Mouse (Mus musculus) thymus, adult 2 months (tissue): ENCODE measurements at regions not wholly inside any gene's neighbourhood (a gene's known extent, or its start where the extent isn't known, plus 50 kb on each side); places are given as distances from the start of the nearest gene placed in this dataset.

Experiments used
- DNase-seq: peaks from one replicate; pipeline ENCODE4 v3.0.0; 2021
- H3K27ac ChIP-seq: fragments of 200-500 bp; 2 replicates; pipeline ENCODE4 v1.5.1; 2012; ENCODE audit warnings: low read length, control low read depth; ENCODE audit not compliant: control insufficient read depth, insufficient read depth
- H3K27me3 ChIP-seq: fragments of 200-500 bp; 2 replicates; pipeline ENCODE4 v1.6.1; 2012; ENCODE audit warnings: mild to moderate bottlenecking, low read length, moderate library complexity, mixed read lengths; ENCODE audit not compliant: control insufficient read depth, insufficient read depth
- H3K36me3 ChIP-seq: fragments of 200-500 bp; 2 replicates; pipeline ENCODE4 v1.6.1; 2012; ENCODE audit warnings: mild to moderate bottlenecking, low read length, moderate library complexity; ENCODE audit not compliant: control insufficient read depth, insufficient read depth
- H3K4me1 ChIP-seq: fragments of 200-500 bp; replicated peaks from 2 replicates; pipeline ENCODE4 v1.6.1; 2012; ENCODE audit warnings: low read length; ENCODE audit not compliant: control insufficient read depth, insufficient read depth
- H3K4me3 ChIP-seq: fragments of 200-500 bp; 2 replicates; pipeline ENCODE4 v1.5.1; 2012; ENCODE audit warnings: mild to moderate bottlenecking, low read length, control low read depth, moderate library complexity; ENCODE audit not compliant: control insufficient read depth, insufficient read depth
- CTCF ChIP-seq: fragments of 200-500 bp; IDR thresholded peaks from 2 replicates; pipeline ENCODE4 v1.5.1; 2012; ENCODE audit warnings: mild to moderate bottlenecking, control low read depth, low read length, moderate library complexity, borderline replicate concordance; ENCODE audit not compliant: control insufficient read depth, poor library complexity, insufficient read depth; ENCODE audit errors: extremely low read depth
- POLR2A ChIP-seq: fragments of 200-500 bp; IDR thresholded peaks from 2 replicates; pipeline ENCODE4 v1.6.1; 2012; ENCODE audit warnings: mild to moderate bottlenecking, low read length, control low read depth, moderate library complexity; ENCODE audit not compliant: control insufficient read depth, poor library complexity, insufficient read depth; ENCODE audit errors: extremely low read depth
- WGBS: fragments of 180-500 bp; shearing (Covaris S2); methylation state at CpG from one replicate; pipeline ENCODE4 v1.1.7; 2018; 5-methylcytosine and 5-hydroxymethylcytosine counted together

DNA sequence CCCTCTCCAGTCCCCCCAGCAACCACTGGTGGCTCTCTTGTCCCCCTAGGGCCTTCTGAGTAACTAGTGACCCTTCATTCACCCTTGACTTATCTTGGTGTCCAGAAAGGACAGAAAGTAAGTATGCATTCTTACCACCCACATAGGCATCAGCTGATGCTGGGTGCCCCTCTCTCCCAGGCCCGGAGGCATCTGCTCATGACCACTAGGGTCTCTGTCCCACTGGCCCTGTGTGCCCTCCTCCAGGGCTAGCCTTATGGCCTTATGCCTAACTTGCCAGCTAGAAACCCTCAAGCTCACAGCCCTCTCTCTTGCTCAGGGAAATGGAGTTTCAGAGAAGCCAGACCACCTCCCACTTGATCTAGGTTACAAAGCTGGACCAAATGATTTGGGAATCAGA lies 89.2 kb upstream of the Unc5b start:
- no peak for DNase-seq
- WGBS: 100% methylated on average over 1 of the region's 1 CpGs
- H3K36me3 ChIP-seq: no peaks in the 10 kb centered on the region
- H3K27me3 ChIP-seq: no peaks in the 10 kb centered on the region
- no peaks in the 10 kb centered on the region for H3K4me1 ChIP-seq
- H3K4me3 ChIP-seq: no peak overlapping the region
- no peak overlapping the region for H3K27ac ChIP-seq
- TF ChIP-seq CTCF: no peak
- TF ChIP-seq POLR2A: no peak

DNA sequence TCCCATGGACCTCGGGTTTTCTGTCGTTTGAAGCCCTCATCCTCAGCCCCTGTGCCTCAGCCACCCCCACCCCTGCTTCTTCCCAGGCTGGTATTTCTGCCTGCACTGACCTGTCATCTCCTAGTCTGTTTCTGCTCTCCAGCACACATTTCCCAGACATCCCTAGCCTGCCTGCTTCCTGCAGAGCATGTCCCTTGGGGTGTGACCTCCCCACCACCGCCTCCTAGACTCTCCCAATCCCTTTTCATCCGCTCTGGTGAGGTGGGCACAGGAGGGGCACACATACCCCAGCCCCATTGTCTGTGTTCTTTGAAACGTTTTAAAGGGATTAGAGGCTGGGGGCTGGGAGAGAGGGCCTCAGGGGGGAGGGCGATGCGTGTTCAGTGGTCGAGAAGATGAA lies 86.6 kb upstream of the Unc5b start:
- 58% methylated on average over 8 of the region's 8 CpGs for WGBS
- H3K27ac ChIP-seq: no peak overlapping the region
- H3K4me3 ChIP-seq: no peak overlapping the region
- no peaks in the 10 kb centered on the region for H3K36me3 ChIP-seq
- no peaks in the 10 kb centered on the region for H3K27me3 ChIP-seq
- no peaks in the 10 kb centered on the region for H3K4me1 ChIP-seq
- no peak for DNase-seq
- TF ChIP-seq POLR2A (no peak), CTCF (no peak)

DNA sequence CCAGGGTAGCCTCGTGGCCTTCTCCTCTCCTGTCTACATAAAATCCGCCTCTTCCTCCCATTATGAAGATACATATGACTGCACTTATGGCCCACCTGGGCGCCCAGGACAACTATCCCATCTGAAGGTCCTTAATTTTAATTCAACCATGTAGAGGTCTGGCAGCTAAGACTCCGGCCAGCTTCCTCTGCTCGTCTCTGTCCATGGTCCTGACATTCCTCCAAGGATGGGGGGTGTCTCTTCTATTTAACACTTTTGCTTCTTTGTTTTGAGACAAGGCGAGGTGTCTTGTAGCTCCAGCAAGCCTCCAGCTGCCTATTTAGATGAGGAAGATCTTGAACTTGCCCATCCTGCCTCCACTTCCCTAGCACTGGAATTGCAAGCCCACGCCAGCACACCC lies 83.0 kb upstream of the Unc5b start:
- WGBS: 28% methylated on average over 7 of the region's 7 CpGs
- TF ChIP-seq POLR2A: no peak
- TF ChIP-seq CTCF: no peak
- H3K4me3 ChIP-seq: no peak overlapping the region
- H3K4me1 ChIP-seq: no peaks in the 10 kb centered on the region
- H3K27ac ChIP-seq: no peak overlapping the region
- no peaks in the 10 kb centered on the region for H3K36me3 ChIP-seq
- no peaks in the 10 kb centered on the region for H3K27me3 ChIP-seq
- no peak for DNase-seq

DNA sequence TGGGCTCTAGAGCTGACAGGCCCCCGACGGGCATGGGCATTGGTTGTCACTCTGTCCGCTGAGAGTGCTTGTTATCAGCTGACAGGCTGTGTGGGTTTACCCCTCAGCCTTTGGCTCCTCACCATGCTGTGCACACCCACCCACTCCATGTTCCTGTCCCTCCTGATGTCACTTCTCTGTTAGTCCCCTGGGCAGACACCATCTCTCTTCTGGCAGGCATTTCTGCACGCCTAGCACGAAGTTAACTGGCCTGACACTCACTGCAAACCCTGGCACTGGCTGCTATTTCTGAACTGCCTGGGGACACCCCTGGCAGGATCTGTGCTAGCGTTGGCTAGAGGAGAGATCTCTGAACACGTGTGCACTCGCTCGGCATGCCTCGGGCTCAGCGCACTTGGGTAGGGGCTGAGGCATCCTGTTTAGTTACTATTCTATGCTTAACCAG lies 82.1 kb upstream of the Unc5b start:
- H3K4me3 ChIP-seq: no peak overlapping the region
- DNase-seq: no peak
- H3K27me3 ChIP-seq: no peaks in the 10 kb centered on the region
- no peak overlapping the region for H3K27ac ChIP-seq
- no peaks in the 10 kb centered on the region for H3K36me3 ChIP-seq
- WGBS: 88% methylated on average over 11 of the region's 11 CpGs
- TF ChIP-seq CTCF: no peak
- no peak for TF ChIP-seq POLR2A
- no peaks in the 10 kb centered on the region for H3K4me1 ChIP-seq

DNA sequence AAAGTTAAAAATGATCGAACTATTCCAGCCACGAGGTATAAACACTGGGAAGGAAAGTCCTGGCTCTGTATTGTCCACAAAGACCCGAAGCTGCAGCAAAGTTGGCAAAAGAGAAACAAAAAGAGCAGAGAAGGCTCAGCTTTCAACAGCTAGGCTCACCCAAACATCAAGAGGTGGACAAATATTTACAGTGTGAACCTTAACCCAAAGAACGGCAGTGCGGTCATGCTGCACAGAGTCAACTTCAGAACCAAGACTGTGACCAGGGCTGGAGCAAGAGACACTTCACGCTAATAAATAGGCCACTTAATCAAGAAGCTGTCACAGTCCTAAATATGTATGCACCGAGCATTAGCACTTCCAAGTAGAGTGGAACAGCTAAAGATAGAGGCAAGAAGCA lies 73.0 kb upstream of the Unc5b start:
- Histone ChIP-seq H3K27me3 (no peaks in the 10 kb centered on the region), H3K27ac (no peak overlapping the region), H3K4me1 (no peaks in the 10 kb centered on the region), H3K36me3 (no peaks in the 10 kb centered on the region), H3K4me3 (no peak overlapping the region)
- DNase-seq: no peak
- TF ChIP-seq CTCF: no peak
- TF ChIP-seq POLR2A: no peak
- 89% methylated on average over 7 of the region's 7 CpGs for WGBS

DNA sequence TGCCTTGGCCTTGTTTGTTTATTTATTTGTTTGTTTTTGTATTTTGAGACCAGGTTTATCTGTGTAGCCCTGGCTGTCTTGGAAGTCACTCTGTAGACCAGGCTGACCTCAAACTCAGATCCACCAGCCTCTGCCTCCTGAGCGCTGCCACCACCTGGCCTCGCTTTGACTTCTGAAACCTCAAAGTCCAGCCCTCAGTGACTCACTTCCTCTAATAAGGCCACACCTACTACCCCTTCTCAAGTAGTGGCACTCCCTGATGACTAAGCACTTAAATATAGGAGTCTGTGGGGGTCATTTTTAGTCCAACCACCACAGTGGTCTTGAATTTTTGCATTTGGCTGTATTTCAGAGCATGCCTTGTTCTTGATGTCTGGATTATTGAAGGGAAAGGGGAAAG lies 69.6 kb upstream of the Unc5b start:
- Histone ChIP-seq H3K4me3 (no peak overlapping the region), H3K27ac (no peak overlapping the region), H3K36me3 (no peaks in the 10 kb centered on the region), H3K27me3 (no peaks in the 10 kb centered on the region), H3K4me1 (no peaks in the 10 kb centered on the region)
- no peak for DNase-seq
- TF ChIP-seq POLR2A: no peak
- no peak for TF ChIP-seq CTCF
- 71% methylated on average over 2 of the region's 2 CpGs for WGBS

DNA sequence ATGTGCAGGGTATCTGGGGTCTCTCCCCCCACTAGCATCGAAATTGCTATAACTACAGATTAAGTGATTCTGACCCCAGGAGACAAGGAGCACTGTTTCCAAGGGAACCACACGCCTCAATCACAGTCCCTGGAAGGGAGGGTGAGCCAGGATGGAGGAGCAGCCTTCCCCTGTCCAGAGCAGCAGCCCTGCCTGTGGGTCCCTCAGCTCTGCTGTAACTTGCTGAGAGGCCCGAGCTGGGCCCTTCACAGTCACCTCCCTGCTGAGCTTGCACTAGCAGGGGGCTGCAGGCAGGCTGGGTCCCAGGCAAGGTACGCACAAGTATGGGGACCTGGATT lies 62.4 kb upstream of the Unc5b start:
- whole genome bisulfite sequencing: 84% methylated on average over 4 of the region's 4 CpGs
- Histone ChIP-seq H3K36me3 (no peaks in the 10 kb centered on the region), H3K27me3 (no peaks in the 10 kb centered on the region), H3K4me1 (no peaks in the 10 kb centered on the region), H3K27ac (no peak overlapping the region), H3K4me3 (no peak overlapping the region)
- no peak for DNase-seq
- no peak for TF ChIP-seq POLR2A
- no peak for TF ChIP-seq CTCF
